Mouse (Mus musculus) left cerebral cortex, postnatal 36 days (tissue): ENCODE measurements around the gene Atp4a. TPM values are rescaled to one million over a fixed set of nuclear protein-coding genes. Genes with fewer than 3 reads are reported as not detected.

Experiments used
- DNase-seq, 2 experiments: peaks; one replicate each; pipeline ENCODE4 v3.0.0; 2021 to 2022; ENCODE audit warnings: low spot score in 2 of 2, mixed read lengths in 1 of 2
- intact Hi-C: fragments of 180-260 bp; cut with DNase I; formaldehyde crosslinking; loops from one replicate; pipeline ENCODE4 v1.15.1; 2025
- total RNA-seq, 2 experiments: library from RNA; stranded (reverse); gene quantifications; 2 replicates each; pipeline ENCODE4 v1.2.3; 2021

Gene Atp4a
- under 1 TPM; 0.23 to 0.47 TPM for total RNA-seq

GRCm38 (mm10) chr7:30711942-30712341 lies at the start of gene Atp4a:
Gene Atp4a (plus strand): TSS chr7:30712209.
- DNase-seq, result no peak
- intact Hi-C loops, result no loop called here

- DNase-seq, result peak; percentile 85 to 91
- intact Hi-C loops, result loop anchor here (10.0 kb wide), 1 partner anchor 200 kb away; the partner anchor contains the start of gene Ffar1
Measured at GRCm38 (mm10) chr7:30664529-30665200, 47.3 kb upstream of the Atp4a start, which contains the start of gene Haus5. Gene Haus5 (minus strand): TSS chr7:30664994.

GRCm38 (mm10) chr7:30665321-30665720 lies 46.7 kb upstream of the Atp4a start:
- DNase-seq, result no peak
- intact Hi-C loops, result loop anchor here (10.0 kb wide), 1 partner anchor 199 kb away; the partner anchor contains the start of gene Ffar1

DNA sequence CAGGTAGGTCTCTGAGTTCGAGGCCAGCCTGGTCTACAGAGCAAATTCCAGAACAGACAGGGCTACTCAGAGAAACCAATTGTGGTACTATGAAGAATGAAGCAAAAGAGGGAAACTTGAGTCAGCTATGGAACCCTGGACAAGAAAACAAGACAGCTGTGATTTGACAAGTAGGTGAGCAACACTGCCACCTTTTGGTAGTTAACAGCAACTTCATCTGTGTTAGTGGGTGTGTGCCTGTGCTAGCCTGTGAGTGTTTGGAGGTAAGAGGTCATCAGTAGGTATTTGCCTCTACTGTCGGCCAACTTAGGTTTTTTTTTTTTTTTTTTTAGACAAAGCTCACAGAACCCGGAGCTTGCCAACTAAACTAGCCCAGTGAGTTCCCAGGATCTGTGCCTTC lies 42.8 kb upstream of the Atp4a start:
- DNase-seq, result no peak
- intact Hi-C loops, result loop anchor here (10.0 kb wide), 1 partner anchor 196 kb away; the partner anchor contains the start of gene Ffar1

GRCm38 (mm10) chr7:30671480-30671879 lies 40.5 kb upstream of the Atp4a start, which contains the start of gene Pmis2:
Gene Pmis2 (minus strand): TSS chr7:30671605.
- intact Hi-C loops, result no loop called here

DNA sequence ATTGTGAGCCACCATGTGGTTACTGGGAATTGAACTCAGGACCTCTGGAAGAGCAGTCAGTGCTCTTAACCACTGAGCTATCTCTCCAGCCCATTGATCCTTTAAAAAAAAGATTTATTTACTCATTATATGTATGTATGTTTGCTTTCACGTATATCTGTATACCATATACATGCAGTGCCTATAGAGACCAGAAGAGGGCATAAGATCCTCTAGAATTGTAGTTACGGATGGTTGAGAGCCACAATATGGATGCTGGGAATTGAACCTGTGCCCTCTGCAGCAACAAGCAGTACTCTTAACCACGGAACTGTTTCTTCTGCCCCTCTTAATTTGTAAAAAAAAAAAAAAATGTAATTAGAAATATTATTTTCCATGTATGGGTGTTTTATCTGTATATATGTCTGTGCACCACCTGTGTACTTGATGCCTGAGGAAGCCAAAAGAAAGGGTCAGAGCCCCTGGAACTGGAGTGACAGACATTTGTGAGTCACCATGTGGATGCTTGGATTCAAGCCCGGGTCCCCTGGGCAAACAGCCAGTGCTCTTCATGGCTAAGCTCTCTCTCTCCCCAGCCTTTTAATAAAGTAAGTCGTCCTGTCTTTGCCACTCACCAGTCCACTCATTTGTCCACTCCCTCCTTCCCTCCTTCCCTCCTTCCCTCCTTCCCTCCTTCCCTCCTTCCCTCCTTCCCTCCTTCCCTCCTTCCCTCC lies 33.6 kb upstream of the Atp4a start:
- intact Hi-C loops, result no loop called here
- DNase-seq, result no peak

More at GRCm38 (mm10) chr7:30671480-30671879, 40.5 kb upstream of the Atp4a start, which contains the start of gene Pmis2:
- no peak for DNase-seq

DNA sequence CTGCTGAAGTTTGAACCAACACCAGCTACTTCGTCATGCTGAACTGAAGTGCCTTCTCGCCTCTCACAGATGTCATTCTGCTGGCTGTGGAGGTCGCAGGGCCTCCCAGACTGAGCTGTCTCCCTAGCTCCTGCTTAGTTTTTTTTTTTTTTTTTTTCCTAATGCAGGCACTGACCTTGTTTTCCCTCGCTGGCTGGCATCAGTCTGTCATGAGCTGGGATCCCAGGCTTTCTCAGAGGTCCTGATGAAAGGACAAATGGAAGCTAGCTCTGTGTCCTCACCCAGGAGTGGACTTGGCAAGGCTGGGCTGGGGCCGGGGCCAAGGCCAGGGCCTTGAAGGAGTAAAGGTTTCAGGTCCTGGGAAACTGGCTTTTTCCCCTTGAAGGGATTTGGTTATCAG lies 30.1 kb upstream of the Atp4a start:
- intact Hi-C loops, result no loop called here
- no peak for DNase-seq

DNA sequence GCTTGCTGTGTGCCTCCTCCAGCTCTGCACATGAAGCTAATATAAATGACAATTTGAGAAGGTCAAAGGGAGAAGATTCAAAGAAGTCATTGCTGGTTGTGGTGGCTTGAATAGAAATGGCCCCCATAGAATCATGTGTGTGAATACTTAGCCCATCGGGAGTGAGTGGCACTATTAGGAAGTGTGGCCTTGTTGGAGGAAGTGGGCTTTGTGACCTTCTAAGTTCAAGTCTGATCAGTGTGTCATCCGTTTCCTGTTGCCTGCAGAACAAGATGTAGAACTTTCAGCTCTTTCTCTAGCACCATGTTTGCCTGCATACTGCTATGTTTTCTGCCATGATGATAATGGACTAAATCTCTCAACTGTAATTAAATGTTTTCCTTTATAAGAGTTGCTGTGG lies 28.6 kb upstream of the Atp4a start:
- no peak for DNase-seq
- intact Hi-C loops, result no loop called here

GRCm38 (mm10) chr7:30688325-30688724 lies 23.7 kb upstream of the Atp4a start:
- intact Hi-C loops, result no loop called here
- DNase-seq, result peak in 1 of 2 experiments; percentile 7

DNA sequence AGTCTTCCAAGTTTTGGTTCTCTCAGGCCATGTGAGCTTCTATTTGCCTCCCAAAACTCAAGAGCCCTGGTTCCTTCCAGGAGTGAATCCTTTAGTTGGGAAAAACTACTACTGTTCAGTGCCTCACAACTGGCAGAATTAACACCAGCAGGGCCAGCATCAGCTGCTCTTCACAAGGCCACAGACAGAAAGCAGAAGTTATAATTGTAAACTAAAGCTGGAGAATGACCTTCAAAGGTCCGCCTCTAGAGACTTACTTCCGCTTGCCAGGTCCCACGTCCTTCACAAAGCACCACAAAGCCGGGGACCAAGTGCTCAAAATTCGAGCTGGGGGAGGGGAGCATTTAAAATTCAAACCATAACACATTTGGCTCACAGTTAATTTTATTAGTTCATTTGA lies 13.9 kb upstream of the Atp4a start:
- intact Hi-C loops, result no loop called here
- no peak for DNase-seq

- intact Hi-C loops, result no loop called here
- no peak for DNase-seq
Measured at GRCm38 (mm10) chr7:30698589-30698988, 13.4 kb upstream of the Atp4a start, which contains the start of gene 2200002J24Rik. Gene 2200002J24Rik (plus strand): TSS chr7:30698926.

- DNase-seq, result no peak
- intact Hi-C loops, result no loop called here
Measured at GRCm38 (mm10) chr7:30706214-30706882, 5.7 kb upstream of the Atp4a start.

DNA sequence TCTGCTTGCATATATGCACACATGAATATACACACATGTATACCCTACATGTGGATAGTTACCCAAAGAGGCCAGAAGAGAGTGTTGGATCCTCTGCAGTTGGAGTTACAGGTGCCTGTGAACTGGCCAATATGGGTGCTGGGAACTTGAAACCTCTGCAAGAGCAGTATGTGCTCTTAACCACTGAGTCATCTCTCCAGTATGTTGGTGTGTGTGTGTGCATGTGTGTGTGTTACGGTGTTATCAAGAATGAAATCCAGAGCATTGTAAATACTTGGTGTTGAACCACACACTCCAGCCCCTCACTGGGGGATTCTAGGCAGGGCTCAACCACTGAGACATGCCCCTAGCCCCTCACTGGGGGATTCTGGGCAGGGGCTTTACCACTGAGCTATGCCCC lies 4.6 kb upstream of the Atp4a start:
- intact Hi-C loops, result no loop called here
- DNase-seq, result no peak

DNA sequence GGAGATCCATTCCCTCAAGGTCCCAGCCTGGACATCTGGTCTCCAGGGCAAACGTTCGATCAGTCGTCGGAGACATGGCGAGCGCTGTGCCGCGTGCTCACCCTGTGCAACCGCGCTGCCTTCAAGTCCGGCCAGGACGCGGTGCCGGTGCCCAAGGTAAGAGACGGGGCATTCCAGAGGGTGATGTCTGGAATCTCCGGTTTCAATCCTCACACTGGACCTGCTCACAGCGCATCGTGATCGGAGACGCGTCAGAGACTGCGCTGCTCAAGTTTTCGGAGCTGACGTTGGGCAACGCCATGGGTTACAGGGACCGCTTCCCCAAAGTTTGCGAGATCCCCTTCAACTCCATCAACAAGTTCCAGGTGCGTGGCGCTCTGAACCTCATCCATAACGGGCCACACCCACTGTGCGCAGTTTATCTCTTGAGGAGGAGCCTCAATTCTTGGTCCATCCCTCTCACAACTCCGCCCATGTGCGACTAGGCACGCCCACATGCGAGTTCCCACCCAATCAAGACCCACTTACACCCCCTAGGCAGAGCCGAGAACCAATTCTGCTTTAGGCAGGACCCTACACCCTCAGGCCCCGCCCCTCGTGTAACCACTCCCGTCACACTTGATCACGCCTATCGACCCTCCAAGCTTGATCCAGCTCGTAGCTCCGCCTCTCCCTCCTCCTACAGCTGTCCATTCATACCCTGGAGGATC lies 5.2 kb downstream of the Atp4a start:
- DNase-seq, result peak; percentile 16 to 21
- intact Hi-C loops, result no loop called here

DNA sequence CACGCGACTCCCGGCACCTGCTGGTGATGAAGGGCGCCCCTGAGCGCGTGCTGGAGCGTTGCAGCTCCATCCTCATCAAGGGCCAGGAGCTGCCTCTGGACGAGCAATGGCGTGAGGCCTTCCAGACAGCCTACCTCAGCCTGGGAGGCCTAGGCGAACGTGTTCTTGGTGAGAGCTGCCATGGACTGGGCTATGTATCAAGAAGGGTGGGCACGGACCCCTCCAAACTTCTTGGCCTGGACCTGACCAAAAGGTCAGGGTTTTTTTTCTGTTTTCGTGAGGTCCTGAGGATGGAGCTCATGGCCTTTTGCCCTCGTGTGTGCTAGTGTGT lies 5.7 kb downstream of the Atp4a start:
- intact Hi-C loops, result no loop called here
- no peak for DNase-seq

DNA sequence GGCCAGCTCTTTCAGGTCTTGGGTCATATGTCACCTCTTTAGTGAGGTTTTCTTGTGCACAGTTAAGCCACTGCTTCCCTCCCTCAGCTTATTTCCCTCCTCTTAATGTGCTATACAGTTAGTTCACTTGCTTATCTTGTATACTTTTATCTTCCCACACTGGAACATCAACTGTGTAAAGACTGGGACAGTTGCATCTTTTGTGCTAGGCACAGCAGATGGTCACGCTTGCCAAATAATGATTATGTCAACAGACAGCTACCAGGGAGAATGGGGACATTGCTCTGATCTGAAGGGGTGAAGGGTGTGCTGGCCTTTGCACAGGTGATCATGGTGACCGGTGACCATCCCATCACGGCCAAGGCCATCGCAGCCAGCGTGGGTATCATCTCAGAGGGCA lies 7.7 kb downstream of the Atp4a start:
- DNase-seq, result no peak
- intact Hi-C loops, result no loop called here

DNA sequence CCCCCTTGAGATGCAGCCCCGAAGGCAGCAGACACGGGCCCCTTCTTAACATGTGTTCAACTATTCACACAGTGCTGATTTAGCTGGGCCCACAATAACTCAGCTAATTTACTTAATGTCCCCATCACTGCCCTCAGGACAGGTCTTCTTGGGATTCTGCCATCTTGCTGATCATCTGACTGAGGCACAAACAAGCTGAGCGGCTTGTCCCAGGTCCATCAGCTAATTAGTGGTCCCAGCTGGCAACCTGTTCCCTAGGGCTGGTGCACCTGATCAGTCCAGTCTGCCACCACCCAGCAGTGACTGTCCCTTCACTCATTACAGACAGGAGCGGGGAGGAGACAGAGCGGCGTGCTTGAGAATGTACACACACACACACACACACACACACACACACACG lies 9.3 kb downstream of the Atp4a start:
- intact Hi-C loops, result no loop called here
- no peak for DNase-seq

GRCm38 (mm10) chr7:30723274-30723953 lies 11.4 kb downstream of the Atp4a start:
- intact Hi-C loops, result no loop called here
- no peak for DNase-seq

GRCm38 (mm10) chr7:30728214-30728613 lies 16.2 kb downstream of the Atp4a start:
- intact Hi-C loops, result loop anchor here (5.0 kb wide), 1 partner anchor 81 kb away; no protein-coding TSS in a partner anchor

More at GRCm38 (mm10) chr7:30728214-30728613, 16.2 kb downstream of the Atp4a start:
- no peak for DNase-seq
